In genomic region chr4:106206023-106206422, GRCm38 (mm10) we compare ENCODE assay signal across 13 mouse cellular contexts.
A peak's percentile ranks its signal among the peaks of the same experiment; 100 is the strongest.
DNase-seq lines count a peak whose midpoint lies in the region; ATAC-seq and TF ChIP-seq lines count a peak whose summit lies in the region.
"Had no signal": no experiment of that assay in that cellular context is flagged by ENCODE, and none has a peak within 500 bp of the region (broad histone marks: within the 10 kb centered on the region; RNA-seq: fewer than 3 reads in every experiment).

No protein-coding gene starts in this region.

- H3K9ac ChIP-seq in heart, embryonic 12.5 days = no peak overlapping the region
- no peak overlapping the region for H3K9ac ChIP-seq in lung, embryonic 15.5 days
- H3K9ac ChIP-seq in kidney, embryonic 16.5 days (replicated peaks; ENCODE audit: low read length) = no peak overlapping the region
- H3K9ac ChIP-seq in midbrain, postnatal 0 days (replicated peaks; ENCODE audit: low read length, poor library complexity, severe bottlenecking) = no peak overlapping the region
- H3K9ac ChIP-seq: hindbrain, embryonic 12.5 days; limb, embryonic 12.5 days; neural tube, embryonic 13.5 days had no signal

- H3K27me3 ChIP-seq in heart, embryonic 12.5 days (replicated peaks) = no peaks in the 10 kb centered on the region
- H3K27me3 ChIP-seq in lung, embryonic 15.5 days = no peaks in the 10 kb centered on the region
- no peaks in the 10 kb centered on the region for H3K27me3 ChIP-seq in kidney, embryonic 16.5 days (ENCODE audit: insufficient read depth, low read length)
- H3K27me3 ChIP-seq in midbrain, postnatal 0 days (ENCODE audit: insufficient read depth, low read length) = no peaks in the 10 kb centered on the region
- H3K27me3 ChIP-seq: hindbrain, embryonic 12.5 days; limb, embryonic 12.5 days; neural tube, embryonic 13.5 days had no signal

- no peak for DNase-seq in heart, postnatal 25 days (ENCODE audit: low spot score)
- DNase-seq in lung, postnatal 36 days = no peak
- no peak for DNase-seq in midbrain, postnatal 0 days (ENCODE audit: low spot score)
- no peak for DNase-seq in right cerebral cortex, postnatal 36 days (ENCODE audit: low spot score in 2 of 2)
- DNase-seq: cerebellum, adult 8-10 months; gastrocnemius, postnatal 36 days had no signal

- H3K9me3 ChIP-seq in heart, embryonic 12.5 days (replicated peaks) = no peaks in the 10 kb centered on the region
- H3K9me3 ChIP-seq in lung, embryonic 15.5 days = no peaks in the 10 kb centered on the region
- no peaks in the 10 kb centered on the region for H3K9me3 ChIP-seq in kidney, embryonic 16.5 days (ENCODE audit: low read length)
- H3K9me3 ChIP-seq in midbrain, postnatal 0 days (ENCODE audit: low read length) = no peaks in the 10 kb centered on the region
- H3K9me3 ChIP-seq: hindbrain, embryonic 12.5 days; limb, embryonic 12.5 days; neural tube, embryonic 13.5 days had no signal

- ATAC-seq in heart, embryonic 12.5 days (ENCODE audit: insufficient number of reproducible peaks, low FRiP score) = peak; percentile 52; the same call in 1 of the 2 replicates
- ATAC-seq in lung, embryonic 15.5 days (ENCODE audit: borderline replicate concordance, extremely low read depth, low FRiP score, low TSS enrichment) = peak; percentile 13; the same call in 1 of the 2 replicates
- peak; percentile 52; the same call in 1 of the 2 replicates for ATAC-seq in kidney, embryonic 16.5 days (ENCODE audit: low FRiP score, low TSS enrichment)
- no peak for ATAC-seq in midbrain, postnatal 0 days (ENCODE audit: low FRiP score)

- TF ChIP-seq CTCF in midbrain, postnatal 0 days (IDR thresholded peaks at IDR 0.05) = peak; percentile 26; the same call in 1 of the 2 replicates

- no peak overlapping the region for H3K4me3 ChIP-seq in heart, embryonic 12.5 days
- H3K4me3 ChIP-seq in lung, embryonic 15.5 days = no peak overlapping the region
- no peak overlapping the region for H3K4me3 ChIP-seq in kidney, embryonic 16.5 days (ENCODE audit: low read length)
- H3K4me3 ChIP-seq in midbrain, postnatal 0 days (ENCODE audit: low read depth, low read length) = no peak overlapping the region
- H3K4me3 ChIP-seq: erythroblast, embryonic 14.5 days; hindbrain, embryonic 12.5 days; limb, embryonic 12.5 days; neural tube, embryonic 13.5 days had no signal

- intact Hi-C loops in heart, postnatal 25 days (cut with DNase I) = no loop called here

- no peak overlapping the region for H3K4me2 ChIP-seq in heart, embryonic 12.5 days
- no peak overlapping the region for H3K4me2 ChIP-seq in lung, embryonic 15.5 days
- H3K4me2 ChIP-seq in kidney, embryonic 16.5 days (replicated peaks; ENCODE audit: low read depth, low read length) = no peak overlapping the region
- no peak overlapping the region for H3K4me2 ChIP-seq in midbrain, postnatal 0 days (ENCODE audit: low read depth, low read length, poor library complexity, severe bottlenecking)
- H3K4me2 ChIP-seq: hindbrain, embryonic 12.5 days; limb, embryonic 12.5 days; neural tube, embryonic 13.5 days had no signal

- 60% methylated on average over 2 of the region's 2 CpGs for WGBS in heart, embryonic 12.5 days
- WGBS in lung, embryonic 15.5 days = 38% methylated on average over 2 of the region's 2 CpGs
- 41% methylated on average over 2 of the region's 2 CpGs for WGBS in kidney, embryonic 16.5 days
- WGBS in midbrain, postnatal 0 days = 55% methylated on average over 2 of the region's 2 CpGs

- H3K4me1 ChIP-seq in heart, embryonic 12.5 days (replicated peaks) = peaks cover 16% of the 10 kb centered on the region
- no peaks in the 10 kb centered on the region for H3K4me1 ChIP-seq in lung, embryonic 15.5 days
- H3K4me1 ChIP-seq in kidney, embryonic 16.5 days (ENCODE audit: insufficient read depth, low read length) = peaks cover 4% of the 10 kb centered on the region
- no peaks in the 10 kb centered on the region for H3K4me1 ChIP-seq in midbrain, postnatal 0 days (ENCODE audit: insufficient read depth, low read length)

- no peaks in the 10 kb centered on the region for H3K36me3 ChIP-seq in heart, embryonic 12.5 days
- H3K36me3 ChIP-seq in lung, embryonic 15.5 days = no peaks in the 10 kb centered on the region
- no peaks in the 10 kb centered on the region for H3K36me3 ChIP-seq in kidney, embryonic 16.5 days (ENCODE audit: insufficient read depth, low read length)
- no peaks in the 10 kb centered on the region for H3K36me3 ChIP-seq in midbrain, postnatal 0 days (ENCODE audit: insufficient read depth, low read length)
- H3K36me3 ChIP-seq: hindbrain, embryonic 12.5 days; limb, embryonic 12.5 days; neural tube, embryonic 13.5 days had no signal

- H3K27ac ChIP-seq in heart, embryonic 12.5 days (ENCODE audit: poor library complexity, severe bottlenecking) = no peak overlapping the region
- no peak overlapping the region for H3K27ac ChIP-seq in lung, embryonic 15.5 days
- no peak overlapping the region for H3K27ac ChIP-seq in kidney, embryonic 16.5 days (ENCODE audit: low read length)
- H3K27ac ChIP-seq in midbrain, postnatal 0 days (ENCODE audit: low read depth, low read length) = no peak overlapping the region
- H3K27ac ChIP-seq: hindbrain, embryonic 12.5 days; limb, embryonic 12.5 days; neural tube, embryonic 13.5 days had no signal
